Mouse (Mus musculus) embryonic fibroblast, embryonic 13.5 days (primary cell): ENCODE results near the gene Masp1.

Source experiments
- CTCF ChIP-seq: IDR thresholded peaks from 2 replicates; pipeline ENCODE4 v1.5.1; 2011; ENCODE audit warnings: mild to moderate bottlenecking, control low read depth, low read length, moderate library complexity, borderline replicate concordance; ENCODE audit not compliant: insufficient read depth
- POLR2A ChIP-seq: IDR thresholded peaks from 2 replicates; pipeline ENCODE4 v1.6.1; 2011; ENCODE audit warnings: low read depth, mild to moderate bottlenecking, control low read depth, low read length, moderate library complexity

DNA sequence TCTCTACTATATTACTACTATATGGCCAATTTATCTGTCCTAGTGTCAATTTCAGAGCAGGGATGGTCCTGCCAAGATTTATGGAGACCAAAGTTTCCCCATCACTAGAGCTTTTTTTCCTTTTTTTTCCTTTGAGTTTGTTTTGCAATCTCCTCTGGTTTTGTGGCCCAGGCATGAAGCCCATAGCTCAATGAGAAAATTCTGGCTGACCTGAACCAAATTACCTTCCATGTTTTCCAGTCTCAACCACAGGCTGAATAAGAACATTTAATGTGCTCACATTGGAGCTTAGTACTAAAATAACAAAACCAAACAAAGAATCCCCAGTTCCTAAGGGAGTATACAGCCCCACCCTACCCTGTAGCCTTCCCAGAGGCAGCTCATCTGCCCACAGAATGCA is 44.0 kb downstream of the Masp1 start:
- no peak for TF ChIP-seq POLR2A
- no peak for TF ChIP-seq CTCF
